Mouse (Mus musculus) megakaryocyte-erythroid progenitor cell, adult 5 weeks (primary cell): ENCODE measurements around the gene Frat1. TPM values are rescaled to one million over a fixed set of nuclear protein-coding genes. Genes with fewer than 3 reads are reported as not detected.

Source experiments
- polyA plus RNA-seq: library from polyadenylated mRNA; stranded (reverse); fragments of >175 nt; gene quantifications from 2 replicates; pipeline ENCODE4 v1.2.3, GENCODE M21; 2012

Frat1 gene
- 29.8 and 34.9 TPM in 2 replicates for polyA plus RNA-seq

GRCm38 (mm10) chr19:41829381-41830105, at the start of gene Frat1:
Gene Frat1, plus strand, starts transcription at chr19:41829970.

GRCm38 (mm10) chr19:41801742-41802369, 27.9 kb upstream of the Frat1 start, which contains the start of gene Arhgap19:
Gene Arhgap19, minus strand, starts transcription at chr19:41802047.

GRCm38 (mm10) chr19:41847992-41848851, 18.5 kb downstream of the Frat1 start, which contains the start of gene Frat2:
Gene Frat2, minus strand, starts transcription at chr19:41848132.

Other genes with a start within 250 kb of the Frat1 start
- 0.66 and 1.4 TPM in 2 replicates for gene Gm340, start 247.6 kb upstream of the Frat1 start, polyA plus RNA-seq
- gene Slit1, start 86.3 kb upstream of the Frat1 start, polyA plus RNA-seq: 0.16 and 0.49 TPM in 2 replicates
- 3.0 and 4.1 TPM in 2 replicates for gene Arhgap19, start 27.9 kb upstream of the Frat1 start, polyA plus RNA-seq
- gene Frat2, start 18.2 kb downstream of the Frat1 start, polyA plus RNA-seq: 86.2 and 102 TPM in 2 replicates
- 20.1 and 31.0 TPM in 2 replicates for gene Rrp12, start 66.2 kb downstream of the Frat1 start, polyA plus RNA-seq
- gene Pgam1, start 82.0 kb downstream of the Frat1 start, polyA plus RNA-seq: 481 and 651 TPM in 2 replicates
- gene Exosc1, start 103.5 kb downstream of the Frat1 start, polyA plus RNA-seq: 25.4 and 27.6 TPM in 2 replicates
- gene Zdhhc16, start 103.5 kb downstream of the Frat1 start, polyA plus RNA-seq: 36.2 and 43.1 TPM in 2 replicates
- 13.2 and 15.5 TPM in 2 replicates for gene Mms19, start 151.2 kb downstream of the Frat1 start, polyA plus RNA-seq
- 22.7 and 31.2 TPM in 2 replicates for gene Ubtd1, start 151.8 kb downstream of the Frat1 start, polyA plus RNA-seq
- not detected in 2 replicates for gene Ankrd2, start 206.0 kb downstream of the Frat1 start, polyA plus RNA-seq
- gene Hoga1, start 215.6 kb downstream of the Frat1 start, polyA plus RNA-seq: 0.23 and 0.24 TPM in 2 replicates
- gene 4933411K16Rik, start 222.3 kb downstream of the Frat1 start, polyA plus RNA-seq: 0.07 TPM in 1 of 2 replicates, not detected in the other